Mouse (Mus musculus): ENCODE measurements around the gene Fam189a2. TPM values are rescaled to one million over a fixed set of nuclear protein-coding genes. Genes with fewer than 3 reads are reported as not detected.

Gene Fam189a2
- polyA plus RNA-seq, 1 experiment from 2014 or later, result 9.3 TPM

DNA sequence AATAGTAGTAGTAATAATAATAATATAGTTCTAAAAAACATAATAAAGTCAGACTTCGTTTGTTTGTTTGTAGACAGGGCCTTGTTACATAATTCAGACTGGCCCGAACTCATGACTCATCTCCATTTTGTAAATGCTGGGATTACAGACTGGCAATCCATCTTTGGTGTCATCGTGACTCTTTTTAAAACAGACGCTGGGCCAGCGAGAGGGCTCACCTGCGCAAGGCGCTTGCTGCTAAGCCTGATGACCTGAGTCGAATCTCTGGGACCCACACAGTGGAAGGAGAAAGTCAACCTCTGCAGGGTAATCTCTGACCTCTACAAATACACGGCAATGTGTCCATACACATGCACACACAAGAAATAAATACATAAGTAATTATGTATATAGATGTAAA lies 64.4 kb downstream of the Fam189a2 start:
- H3K4me1 ChIP-seq (ENCODE audit: control insufficient read depth, insufficient read depth, low read length), result peaks cover 26% of the 10 kb centered on the region
- H3K4me2 ChIP-seq, result no peak overlapping the region
- no peaks in the 10 kb centered on the region for H3K9me3 ChIP-seq (replicated peaks; ENCODE audit: control insufficient read depth, low read length)
- no peaks in the 10 kb centered on the region for H3K27me3 ChIP-seq (ENCODE audit: control insufficient read depth, insufficient read depth, low read length)
- H3K27ac ChIP-seq (ENCODE audit: low read depth, low read length), result no peak overlapping the region
- no peak overlapping the region for H3K9ac ChIP-seq (ENCODE audit: low read depth, low read length)
- H3K4me3 ChIP-seq (ENCODE audit: low read depth, low read length), result no peak overlapping the region
- ATAC-seq (replicated peaks; ENCODE audit: insufficient number of reproducible peaks, low FRiP score, low TSS enrichment), result no peak
- 84% methylated on average over 9 of the region's 9 CpGs for WGBS (ENCODE audit: insufficient replicate concordance)
- no peaks in the 10 kb centered on the region for H3K36me3 ChIP-seq (ENCODE audit: control insufficient read depth, insufficient read depth, low read length)

DNA sequence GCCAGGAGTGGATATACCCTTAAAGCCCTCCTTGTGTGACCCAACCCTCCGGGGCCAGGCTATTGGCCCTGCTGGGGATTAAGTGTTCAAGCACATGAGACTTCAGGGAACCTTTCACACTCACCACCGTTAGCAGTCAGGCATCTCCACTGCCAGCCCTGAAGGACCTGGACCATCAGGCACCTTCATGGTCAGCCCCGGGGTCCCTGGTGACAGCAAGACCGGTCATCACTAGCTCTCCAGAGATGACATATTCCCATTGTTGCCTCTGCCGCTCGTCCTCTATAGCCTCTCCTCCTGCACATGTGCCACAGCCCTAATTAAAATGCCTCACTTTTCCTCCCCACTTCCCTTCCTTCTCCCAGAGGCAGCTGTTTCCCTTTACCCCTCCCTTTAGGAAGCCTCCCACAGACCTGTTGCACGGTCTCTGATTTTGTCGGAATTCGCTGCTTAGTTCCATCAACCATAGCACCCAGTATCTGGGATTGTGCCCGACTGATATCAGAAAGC lies 66.4 kb downstream of the Fam189a2 start:
- H3K36me3 ChIP-seq (ENCODE audit: control insufficient read depth, insufficient read depth, low read length), result no peaks in the 10 kb centered on the region
- 0 out of 2 replicates have a peak overlapping the region, but pooled peaks have one; percentile 10 for H3K27ac ChIP-seq (ENCODE audit: low read depth, low read length)
- ATAC-seq (replicated peaks; ENCODE audit: insufficient number of reproducible peaks, low FRiP score, low TSS enrichment), result no peak
- no peak overlapping the region for H3K4me2 ChIP-seq
- WGBS (ENCODE audit: insufficient replicate concordance), result 57% methylated on average over 10 of the region's 10 CpGs
- H3K4me3 ChIP-seq (ENCODE audit: low read depth, low read length), result no peak overlapping the region
- H3K4me1 ChIP-seq (ENCODE audit: control insufficient read depth, insufficient read depth, low read length), result peaks cover 25% of the 10 kb centered on the region
- no peaks in the 10 kb centered on the region for H3K9me3 ChIP-seq (replicated peaks; ENCODE audit: control insufficient read depth, low read length)
- H3K9ac ChIP-seq (ENCODE audit: low read depth, low read length), result no peak overlapping the region
- H3K27me3 ChIP-seq (ENCODE audit: control insufficient read depth, insufficient read depth, low read length), result no peaks in the 10 kb centered on the region

DNA sequence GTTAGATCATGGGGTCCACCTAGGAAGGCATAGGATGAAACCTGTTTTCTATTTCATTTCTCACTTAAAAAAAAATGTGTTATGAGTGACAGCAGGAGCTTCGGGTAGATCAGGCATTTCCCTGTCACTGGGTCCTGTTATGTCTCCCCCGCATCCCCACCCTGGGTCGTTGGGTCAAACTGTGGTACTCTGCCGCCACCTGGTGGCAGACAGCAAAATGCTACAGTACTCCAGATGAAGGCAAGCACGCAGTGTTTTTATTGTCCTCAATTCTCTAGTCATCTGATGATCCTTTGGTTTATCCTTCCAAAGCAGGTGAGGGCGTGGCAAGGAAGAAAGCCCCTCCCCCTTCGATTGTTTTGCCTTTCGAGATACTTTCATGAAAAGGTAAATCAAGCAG lies 69.3 kb downstream of the Fam189a2 start:
- Histone ChIP-seq H3K27me3 (ENCODE audit: control insufficient read depth, insufficient read depth, low read length) (no peaks in the 10 kb centered on the region), H3K4me3 (ENCODE audit: low read depth, low read length) (no peak overlapping the region), H3K36me3 (ENCODE audit: control insufficient read depth, insufficient read depth, low read length) (no peaks in the 10 kb centered on the region), H3K4me1 (ENCODE audit: control insufficient read depth, insufficient read depth, low read length) (peaks cover 7% of the 10 kb centered on the region), H3K9ac (ENCODE audit: low read depth, low read length) (no peak overlapping the region), H3K4me2 (peak overlapping the region; percentile 8; the same call in 1 of the 2 replicates), H3K27ac (ENCODE audit: low read depth, low read length) (no peak overlapping the region), H3K9me3 (replicated peaks; ENCODE audit: control insufficient read depth, low read length) (no peaks in the 10 kb centered on the region)
- ATAC-seq (replicated peaks; ENCODE audit: insufficient number of reproducible peaks, low FRiP score, low TSS enrichment), result peak; percentile 41; the same call in 1 of the 2 replicates
- 4% methylated on average over 8 of the region's 8 CpGs for WGBS (ENCODE audit: insufficient replicate concordance)

DNA sequence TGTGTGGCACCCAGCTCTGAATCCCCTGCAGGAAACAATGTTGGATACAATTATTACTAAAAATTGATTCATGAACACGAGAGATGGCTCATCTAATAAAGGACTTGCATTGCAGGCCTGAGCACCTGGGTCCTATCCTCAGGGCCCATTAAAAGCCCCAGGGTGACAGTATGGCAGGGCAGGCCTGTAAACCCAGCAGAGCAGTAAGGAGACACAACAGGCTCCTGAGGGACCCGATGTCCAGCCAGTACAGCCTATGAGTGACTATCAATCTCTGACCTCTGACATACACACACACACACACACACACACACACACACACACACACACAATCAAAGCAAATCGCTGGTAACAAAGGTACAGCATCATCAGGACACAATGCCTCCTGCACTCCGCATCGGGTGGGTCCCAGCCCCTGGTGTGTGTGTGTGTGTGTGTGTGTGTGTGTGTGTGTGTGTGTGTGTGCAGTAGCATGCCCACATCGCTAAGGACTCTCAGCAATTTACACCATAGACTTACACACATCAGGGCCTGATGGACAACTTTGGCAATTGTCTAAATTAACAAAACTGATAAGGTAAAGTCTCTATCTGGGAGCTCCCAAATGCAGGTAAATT lies 69.9 kb downstream of the Fam189a2 start:
- no peak overlapping the region for H3K4me2 ChIP-seq
- no peaks in the 10 kb centered on the region for H3K9me3 ChIP-seq (replicated peaks; ENCODE audit: control insufficient read depth, low read length)
- no peak for ATAC-seq (replicated peaks; ENCODE audit: insufficient number of reproducible peaks, low FRiP score, low TSS enrichment)
- WGBS (ENCODE audit: insufficient replicate concordance), result 78% methylated on average over 6 of the region's 6 CpGs
- H3K27me3 ChIP-seq (ENCODE audit: control insufficient read depth, insufficient read depth, low read length), result no peaks in the 10 kb centered on the region
- peaks cover 13% of the 10 kb centered on the region for H3K4me1 ChIP-seq (ENCODE audit: control insufficient read depth, insufficient read depth, low read length)
- H3K4me3 ChIP-seq (ENCODE audit: low read depth, low read length), result no peak overlapping the region
- no peaks in the 10 kb centered on the region for H3K36me3 ChIP-seq (ENCODE audit: control insufficient read depth, insufficient read depth, low read length)
- H3K27ac ChIP-seq (ENCODE audit: low read depth, low read length), result no peak overlapping the region
- H3K9ac ChIP-seq (ENCODE audit: low read depth, low read length), result no peak overlapping the region

DNA sequence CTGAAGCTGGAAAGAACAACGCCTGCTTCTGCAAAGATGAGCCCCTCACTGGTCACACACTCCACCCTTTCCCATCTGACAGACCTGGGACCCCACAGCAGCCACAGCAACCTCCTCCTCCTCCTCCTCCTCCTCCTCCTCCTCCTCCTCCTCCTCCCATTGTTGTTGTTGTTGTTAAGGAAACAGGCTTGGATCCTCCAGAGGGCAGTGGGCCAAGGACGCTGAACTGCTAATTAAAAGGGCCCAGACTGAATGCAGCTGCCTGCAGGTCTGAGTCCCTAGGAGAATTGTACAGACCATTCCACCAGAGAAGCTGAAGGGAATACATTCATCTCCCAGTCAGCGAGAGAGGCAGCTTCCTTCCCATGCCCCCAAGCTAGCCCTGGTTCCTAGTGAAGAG lies 70.5 kb downstream of the Fam189a2 start:
- Histone ChIP-seq H3K36me3 (ENCODE audit: control insufficient read depth, insufficient read depth, low read length) (no peaks in the 10 kb centered on the region), H3K4me1 (ENCODE audit: control insufficient read depth, insufficient read depth, low read length) (peaks cover 18% of the 10 kb centered on the region), H3K4me2 (no peak overlapping the region), H3K4me3 (ENCODE audit: low read depth, low read length) (no peak overlapping the region), H3K27ac (ENCODE audit: low read depth, low read length) (no peak overlapping the region), H3K9me3 (replicated peaks; ENCODE audit: control insufficient read depth, low read length) (no peaks in the 10 kb centered on the region), H3K27me3 (ENCODE audit: control insufficient read depth, insufficient read depth, low read length) (no peaks in the 10 kb centered on the region), H3K9ac (ENCODE audit: low read depth, low read length) (no peak overlapping the region)
- 46% methylated on average over 3 of the region's 3 CpGs for WGBS (ENCODE audit: insufficient replicate concordance)
- no peak for ATAC-seq (replicated peaks; ENCODE audit: insufficient number of reproducible peaks, low FRiP score, low TSS enrichment)

DNA sequence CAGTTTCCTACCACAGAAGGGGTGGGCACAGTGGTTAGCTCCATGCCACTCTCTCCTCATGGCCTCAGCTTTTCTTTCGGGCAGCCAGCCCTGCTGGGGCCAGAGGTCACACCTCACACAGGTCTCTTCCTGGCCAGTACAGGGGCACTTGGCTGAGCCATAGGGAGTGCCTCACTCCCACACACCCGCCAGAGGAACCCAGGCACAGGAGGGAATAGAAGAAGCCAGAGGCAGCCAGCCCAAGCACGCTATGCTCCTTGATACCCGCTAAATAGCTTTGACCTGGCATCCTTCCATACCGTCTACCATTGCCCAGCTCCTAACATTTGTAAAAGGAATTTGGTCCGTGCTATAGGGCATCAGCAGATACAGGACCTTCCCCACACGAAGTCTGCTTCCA lies 70.9 kb downstream of the Fam189a2 start:
- WGBS (ENCODE audit: insufficient replicate concordance), result 60% methylated on average over 7 of the region's 7 CpGs
- H3K4me1 ChIP-seq (ENCODE audit: control insufficient read depth, insufficient read depth, low read length), result peaks cover 16% of the 10 kb centered on the region
- no peaks in the 10 kb centered on the region for H3K27me3 ChIP-seq (ENCODE audit: control insufficient read depth, insufficient read depth, low read length)
- H3K4me3 ChIP-seq (ENCODE audit: low read depth, low read length), result no peak overlapping the region
- H3K9ac ChIP-seq (ENCODE audit: low read depth, low read length), result no peak overlapping the region
- H3K9me3 ChIP-seq (replicated peaks; ENCODE audit: control insufficient read depth, low read length), result no peaks in the 10 kb centered on the region
- no peaks in the 10 kb centered on the region for H3K36me3 ChIP-seq (ENCODE audit: control insufficient read depth, insufficient read depth, low read length)
- no peak overlapping the region for H3K27ac ChIP-seq (ENCODE audit: low read depth, low read length)
- ATAC-seq (replicated peaks; ENCODE audit: insufficient number of reproducible peaks, low FRiP score, low TSS enrichment), result no peak
- no peak overlapping the region for H3K4me2 ChIP-seq

DNA sequence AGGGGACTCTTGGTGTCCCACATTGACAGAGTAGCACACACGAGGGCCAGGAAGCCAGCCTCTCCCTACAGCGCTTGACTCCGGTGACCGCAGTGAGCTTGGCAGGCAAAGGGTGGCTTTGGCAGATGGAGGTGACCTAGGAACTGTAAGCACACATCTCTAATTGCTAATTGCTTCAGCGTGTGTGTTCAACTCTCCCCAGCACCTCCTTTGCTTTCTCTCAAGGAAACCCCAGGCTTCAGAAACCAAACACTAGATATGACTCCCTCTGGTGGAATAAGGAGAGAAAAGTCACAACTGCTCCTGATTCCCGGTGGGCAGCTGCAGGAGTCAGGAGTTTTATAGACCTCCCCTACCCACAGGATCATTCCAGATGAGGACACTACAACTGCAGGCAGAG lies 71.9 kb downstream of the Fam189a2 start:
- Histone ChIP-seq H3K27ac (ENCODE audit: low read depth, low read length) (no peak overlapping the region), H3K9ac (ENCODE audit: low read depth, low read length) (no peak overlapping the region), H3K4me2 (no peak overlapping the region), H3K36me3 (ENCODE audit: control insufficient read depth, insufficient read depth, low read length) (no peaks in the 10 kb centered on the region), H3K4me3 (ENCODE audit: low read depth, low read length) (no peak overlapping the region), H3K9me3 (replicated peaks; ENCODE audit: control insufficient read depth, low read length) (no peaks in the 10 kb centered on the region), H3K4me1 (ENCODE audit: control insufficient read depth, insufficient read depth, low read length) (peaks cover 13% of the 10 kb centered on the region), H3K27me3 (ENCODE audit: control insufficient read depth, insufficient read depth, low read length) (no peaks in the 10 kb centered on the region)
- no peak for ATAC-seq (replicated peaks; ENCODE audit: insufficient number of reproducible peaks, low FRiP score, low TSS enrichment)
- WGBS (ENCODE audit: insufficient replicate concordance), result 54% methylated on average over 6 of the region's 6 CpGs

DNA sequence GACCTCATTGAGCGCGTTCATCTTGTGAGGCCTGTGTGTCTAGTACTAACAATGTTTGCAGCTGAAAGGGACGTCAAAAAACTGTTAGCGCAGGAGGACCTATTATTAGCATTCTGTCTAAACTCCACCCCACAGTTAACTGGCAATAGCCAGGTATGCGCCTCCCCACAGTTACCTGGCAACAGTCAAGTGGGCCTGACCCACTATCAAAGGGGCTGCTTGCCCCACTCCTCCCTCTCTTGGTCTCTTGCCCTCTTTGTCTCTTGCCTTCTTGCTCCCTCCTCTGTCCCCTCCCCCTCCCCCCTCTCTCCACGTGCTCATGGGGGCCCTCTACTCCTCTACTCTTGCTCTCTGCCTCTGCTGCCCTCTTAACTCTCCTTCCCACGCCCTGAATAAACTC lies 73.3 kb downstream of the Fam189a2 start:
- H3K4me3 ChIP-seq (ENCODE audit: low read depth, low read length), result no peak overlapping the region
- H3K27me3 ChIP-seq (ENCODE audit: control insufficient read depth, insufficient read depth, low read length), result no peaks in the 10 kb centered on the region
- WGBS (ENCODE audit: insufficient replicate concordance), result 54% methylated on average over 7 of the region's 7 CpGs
- H3K4me2 ChIP-seq, result no peak overlapping the region
- no peak overlapping the region for H3K27ac ChIP-seq (ENCODE audit: low read depth, low read length)
- H3K4me1 ChIP-seq (ENCODE audit: control insufficient read depth, insufficient read depth, low read length), result peaks cover 13% of the 10 kb centered on the region
- no peaks in the 10 kb centered on the region for H3K36me3 ChIP-seq (ENCODE audit: control insufficient read depth, insufficient read depth, low read length)
- no peaks in the 10 kb centered on the region for H3K9me3 ChIP-seq (replicated peaks; ENCODE audit: control insufficient read depth, low read length)
- no peak overlapping the region for H3K9ac ChIP-seq (ENCODE audit: low read depth, low read length)
- ATAC-seq (replicated peaks; ENCODE audit: insufficient number of reproducible peaks, low FRiP score, low TSS enrichment), result no peak

DNA sequence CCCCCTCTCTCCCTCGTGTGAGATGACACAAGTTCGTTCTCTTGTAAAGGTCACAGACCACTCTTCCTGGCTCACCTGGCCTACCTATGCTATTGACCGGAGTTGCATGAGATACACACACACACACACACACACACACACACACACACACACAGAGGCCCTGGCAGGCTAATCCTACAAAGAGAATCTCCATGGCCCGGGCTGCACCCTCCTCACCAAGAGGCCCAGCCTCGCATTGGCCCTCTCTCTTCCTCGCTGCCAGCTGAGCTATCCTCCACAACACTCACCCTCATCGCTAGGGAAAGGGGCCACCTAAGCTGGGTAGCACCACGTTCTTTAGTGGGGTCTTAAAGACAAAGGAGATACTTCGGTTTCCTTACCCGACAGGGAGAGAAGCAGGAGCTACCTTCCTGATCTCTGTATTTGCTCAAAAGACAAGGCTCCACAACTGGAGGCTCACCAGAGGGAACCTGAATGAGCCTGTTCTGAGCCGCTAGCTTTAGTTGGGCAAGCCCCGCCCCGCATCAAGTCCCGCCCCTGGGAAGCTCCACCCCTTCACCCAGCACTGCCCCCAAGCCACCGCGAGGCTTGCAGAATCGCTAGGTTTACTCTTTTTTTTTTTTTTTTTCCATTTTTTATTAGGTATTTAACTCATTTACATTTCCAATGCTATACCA lies 74.4 kb downstream of the Fam189a2 start:
- Histone ChIP-seq H3K4me1 (ENCODE audit: control insufficient read depth, insufficient read depth, low read length) (peaks cover 13% of the 10 kb centered on the region), H3K4me2 (no peak overlapping the region), H3K27me3 (ENCODE audit: control insufficient read depth, insufficient read depth, low read length) (no peaks in the 10 kb centered on the region), H3K36me3 (ENCODE audit: control insufficient read depth, insufficient read depth, low read length) (no peaks in the 10 kb centered on the region), H3K27ac (ENCODE audit: low read depth, low read length) (no peak overlapping the region), H3K9ac (ENCODE audit: low read depth, low read length) (no peak overlapping the region), H3K9me3 (replicated peaks; ENCODE audit: control insufficient read depth, low read length) (no peaks in the 10 kb centered on the region), H3K4me3 (ENCODE audit: low read depth, low read length) (no peak overlapping the region)
- no peak for ATAC-seq (replicated peaks; ENCODE audit: insufficient number of reproducible peaks, low FRiP score, low TSS enrichment)
- 43% methylated on average over 17 of the region's 17 CpGs for WGBS (ENCODE audit: insufficient replicate concordance)

Data from heart, embryonic 11.5 days (tissue).